Mouse (Mus musculus) forebrain, embryonic 16.5 days (tissue): ENCODE results near the gene Akr1c19. TPM values are rescaled to one million over a fixed set of nuclear protein-coding genes. Genes with fewer than 3 reads are reported as not detected.
A peak's percentile ranks its signal among the peaks of the same experiment; 100 is the strongest.
"Not testable (repeated sequence)": the region's sequence is repeated elsewhere in the genome, so short reads cannot be mapped to it uniquely, and the experiment has no call there.

Experiments used
- ATAC-seq: fragments of 200-750 bp; cut with Nextera tagmentation; 2 replicates; pipeline ENCODE4 v1.8.0; 2017; ENCODE audit warnings: mild to moderate bottlenecking, moderate library complexity
- H3K27ac ChIP-seq: fragments of 300-500 bp; sonication (generic); 2 replicates; pipeline ENCODE4 v1.5.1; 2014; ENCODE audit warnings: low read length, control low read depth
- H3K27me3 ChIP-seq: fragments of 300-500 bp; sonication (generic); replicated peaks from 2 replicates; pipeline ENCODE4 v1.6.1; 2014; ENCODE audit warnings: low read length; ENCODE audit not compliant: control insufficient read depth, insufficient read depth
- H3K36me3 ChIP-seq: fragments of 300-500 bp; sonication (generic); 2 replicates; pipeline ENCODE4 v1.6.1; 2014; ENCODE audit not compliant: control insufficient read depth, insufficient read depth
- H3K4me1 ChIP-seq: fragments of 300-500 bp; sonication (generic); replicated peaks from 2 replicates; pipeline ENCODE4 v1.6.1; 2014; ENCODE audit warnings: low read length; ENCODE audit not compliant: control insufficient read depth, insufficient read depth
- H3K4me2 ChIP-seq: fragments of 300-500 bp; sonication (generic); 2 replicates; pipeline ENCODE4 v1.6.1; 2014; ENCODE audit warnings: mild to moderate bottlenecking, low read length, control low read depth
- H3K4me3 ChIP-seq: fragments of 300-500 bp; sonication (generic); replicated peaks from 2 replicates; pipeline ENCODE4 v1.5.1; 2014; ENCODE audit warnings: mild to moderate bottlenecking, low read length, control low read depth
- H3K9ac ChIP-seq: fragments of 300-500 bp; sonication (generic); replicated peaks from 2 replicates; pipeline ENCODE4 v1.6.1; 2014; ENCODE audit warnings: low read depth, low read length, control low read depth
- H3K9me3 ChIP-seq: fragments of 300-500 bp; sonication (generic); 2 replicates; pipeline ENCODE4 v1.6.1; 2016; ENCODE audit warnings: low read length; ENCODE audit not compliant: control insufficient read depth
- WGBS: fragments of 180-500 bp; shearing (Covaris S2); extraction: QIAGEN DNeasy Blood & Tissue Kit; methylation state at CpG from one replicate; pipeline ENCODE4 v1.1.7; 2014; 5-methylcytosine and 5-hydroxymethylcytosine counted together
- polyA plus RNA-seq: library from polyadenylated mRNA; unstranded; fragments of >200 nt; fragmentation: Nextera tagmentation; extraction: Ambion mirVana; gene quantifications from 2 replicates; pipeline ENCODE4 v1.2.1, GENCODE M21; 2015

The Akr1c19 gene
- polyA plus RNA-seq, 1 experiment from 2014 or later = 9.7 TPM

- H3K27me3 ChIP-seq = no peaks in the 10 kb centered on the region
- no peaks in the 10 kb centered on the region for H3K9me3 ChIP-seq
- H3K9ac ChIP-seq = no peak overlapping the region
- H3K4me2 ChIP-seq = no peak overlapping the region
- no peak overlapping the region for H3K4me3 ChIP-seq
- no peak overlapping the region for H3K27ac ChIP-seq
- no peaks in the 10 kb centered on the region for H3K36me3 ChIP-seq
- WGBS = 51% methylated on average over 3 of the region's 3 CpGs
- H3K4me1 ChIP-seq = no peaks in the 10 kb centered on the region
- no peak for ATAC-seq
Observed at GRCm38 (mm10) chr13:4212309-4212708, 16.2 kb upstream of the Akr1c19 start.

- H3K27ac ChIP-seq, H3K4me2 ChIP-seq, ATAC-seq, H3K4me1 ChIP-seq, H3K9me3 ChIP-seq, H3K9ac ChIP-seq, H3K27me3 ChIP-seq, H3K36me3 ChIP-seq, H3K4me3 ChIP-seq: not testable (repeated sequence)
- WGBS = 68% methylated on average over 1 of the region's 1 CpGs
Observed at GRCm38 (mm10) chr13:4215496-4215895, 13.0 kb upstream of the Akr1c19 start.

DNA sequence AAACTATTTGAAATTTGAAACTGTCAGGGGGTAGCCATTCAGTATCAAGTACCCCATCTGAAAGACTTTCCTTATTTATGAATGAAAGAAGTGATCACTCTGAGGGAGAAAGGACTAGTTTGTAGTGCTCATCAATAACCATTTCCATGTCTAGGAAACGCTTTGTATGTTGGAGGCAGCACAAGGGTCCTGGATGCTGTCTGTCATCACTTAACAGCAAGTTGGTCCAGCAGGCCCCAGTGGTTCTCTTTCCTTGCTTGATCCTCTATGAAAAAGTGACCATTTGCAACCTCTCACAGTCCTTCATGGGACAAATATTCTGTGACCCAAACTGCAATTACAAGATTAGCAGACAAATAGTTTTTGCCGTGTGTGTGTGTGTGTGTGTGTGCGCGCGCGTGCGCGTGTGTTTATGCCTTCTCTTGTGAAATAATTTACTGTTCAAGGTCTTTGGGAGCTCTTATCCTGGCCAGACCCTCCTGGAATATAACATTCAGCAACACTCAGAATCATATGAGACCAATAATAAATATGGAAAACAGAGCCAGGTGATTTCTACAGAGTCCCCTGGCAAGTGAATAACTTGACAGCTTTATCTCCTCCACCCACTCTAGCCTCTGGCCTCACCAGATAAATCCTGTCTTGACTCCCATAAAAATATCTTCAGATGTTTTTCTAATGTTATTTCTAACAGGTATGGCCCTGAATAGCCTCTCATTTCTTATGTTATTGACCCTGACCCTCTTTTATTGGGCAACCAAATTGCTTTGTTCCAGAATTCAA is 2.5 kb downstream of the Akr1c19 start:
- WGBS = 91% methylated on average over 8 of the region's 8 CpGs
- H3K27me3 ChIP-seq = no peaks in the 10 kb centered on the region
- no peak overlapping the region for H3K27ac ChIP-seq
- H3K36me3 ChIP-seq = no peaks in the 10 kb centered on the region
- H3K9ac ChIP-seq = no peak overlapping the region
- H3K9me3 ChIP-seq = no peaks in the 10 kb centered on the region
- H3K4me3 ChIP-seq = no peak overlapping the region
- H3K4me1 ChIP-seq = no peaks in the 10 kb centered on the region
- H3K4me2 ChIP-seq = no peak overlapping the region
- no peak for ATAC-seq

DNA sequence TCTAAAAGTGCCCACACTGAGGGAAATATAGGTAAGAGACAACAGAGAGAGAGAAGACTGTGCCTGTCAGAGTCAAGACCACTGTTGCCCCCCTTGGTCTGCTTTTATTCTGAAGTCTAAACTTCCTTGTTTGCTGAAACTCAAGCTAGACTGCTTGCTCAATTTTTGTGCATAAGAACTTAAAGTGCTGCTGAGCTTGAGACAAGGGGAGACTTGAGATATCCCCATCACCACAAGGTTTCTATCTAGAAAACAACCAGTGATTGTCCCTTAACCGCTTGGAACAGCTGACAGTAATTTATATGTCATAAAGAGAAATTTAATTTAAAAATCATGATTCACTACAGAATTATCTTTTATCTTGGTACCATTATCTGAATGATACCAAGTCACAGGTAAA is 4.6 kb downstream of the Akr1c19 start:
- no peak overlapping the region for H3K9ac ChIP-seq
- no peak overlapping the region for H3K27ac ChIP-seq
- ATAC-seq = no peak
- no peak overlapping the region for H3K4me2 ChIP-seq
- no peaks in the 10 kb centered on the region for H3K4me1 ChIP-seq
- H3K27me3 ChIP-seq = no peaks in the 10 kb centered on the region
- no peak overlapping the region for H3K4me3 ChIP-seq
- no peaks in the 10 kb centered on the region for H3K36me3 ChIP-seq
- no peaks in the 10 kb centered on the region for H3K9me3 ChIP-seq
- 89% methylated on average over 1 of the region's 1 CpGs for WGBS

DNA sequence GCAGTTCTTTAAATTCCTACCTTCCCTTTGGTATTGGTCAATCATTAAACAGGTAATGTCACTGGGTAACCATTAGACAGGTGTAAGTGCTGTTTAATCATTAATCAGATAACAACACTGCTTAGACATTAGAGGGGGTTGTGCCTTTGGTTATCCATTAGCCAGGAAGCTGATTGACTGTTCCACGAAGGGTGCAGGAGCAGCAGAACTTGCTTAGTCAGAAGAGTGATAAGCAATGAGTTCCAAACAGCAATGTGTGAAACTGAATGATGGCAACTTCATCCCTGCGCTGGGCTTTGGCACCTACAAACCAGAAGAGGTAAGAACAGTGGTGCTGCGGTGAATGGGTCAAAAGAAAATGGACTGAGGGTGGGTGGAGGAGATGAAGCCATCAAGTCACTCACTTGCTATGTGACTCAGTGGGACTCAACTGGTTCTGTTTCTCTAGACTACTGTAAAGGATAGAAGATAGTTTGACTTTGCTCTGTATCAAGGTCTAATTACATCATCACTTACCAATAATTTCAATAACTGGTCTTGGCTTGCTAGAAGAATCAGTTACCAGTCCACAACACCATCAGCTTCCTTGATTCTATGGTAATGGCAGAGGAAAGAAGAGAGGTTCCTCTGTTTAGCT is 5.2 kb downstream of the Akr1c19 start:
- H3K27me3 ChIP-seq = no peaks in the 10 kb centered on the region
- no peak overlapping the region for H3K4me2 ChIP-seq
- H3K36me3 ChIP-seq = no peaks in the 10 kb centered on the region
- ATAC-seq = no peak
- no peak overlapping the region for H3K4me3 ChIP-seq
- H3K9ac ChIP-seq = no peak overlapping the region
- WGBS = 86% methylated on average over 3 of the region's 3 CpGs
- no peaks in the 10 kb centered on the region for H3K4me1 ChIP-seq
- H3K9me3 ChIP-seq = no peaks in the 10 kb centered on the region
- H3K27ac ChIP-seq = no peak overlapping the region

- Histone ChIP-seq H3K4me2 (peak overlapping the region; percentile 55), H3K27ac (no peak overlapping the region), H3K9me3 (no peaks in the 10 kb centered on the region), H3K4me3 (peak overlapping the region; percentile 41), H3K4me1 (no peaks in the 10 kb centered on the region), H3K36me3 (no peaks in the 10 kb centered on the region), H3K9ac (peak overlapping the region; percentile 63), H3K27me3 (no peaks in the 10 kb centered on the region)
- ATAC-seq = peak; percentile 95
- WGBS = 2% methylated on average over 13 of the region's 13 CpGs
Observed at GRCm38 (mm10) chr13:4244861-4245559, 16.5 kb downstream of the Akr1c19 start.

GRCm38 (mm10) chr13:4249347-4249746 is 20.8 kb downstream of the Akr1c19 start:
- Histone ChIP-seq H3K9ac (no peak overlapping the region), H3K4me3 (no peak overlapping the region), H3K27ac (no peak overlapping the region), H3K36me3 (no peaks in the 10 kb centered on the region), H3K27me3 (no peaks in the 10 kb centered on the region), H3K4me1 (no peaks in the 10 kb centered on the region), H3K4me2 (no peak overlapping the region), H3K9me3 (no peaks in the 10 kb centered on the region)
- WGBS = 61% methylated on average over 3 of the region's 3 CpGs
- ATAC-seq = no peak

DNA sequence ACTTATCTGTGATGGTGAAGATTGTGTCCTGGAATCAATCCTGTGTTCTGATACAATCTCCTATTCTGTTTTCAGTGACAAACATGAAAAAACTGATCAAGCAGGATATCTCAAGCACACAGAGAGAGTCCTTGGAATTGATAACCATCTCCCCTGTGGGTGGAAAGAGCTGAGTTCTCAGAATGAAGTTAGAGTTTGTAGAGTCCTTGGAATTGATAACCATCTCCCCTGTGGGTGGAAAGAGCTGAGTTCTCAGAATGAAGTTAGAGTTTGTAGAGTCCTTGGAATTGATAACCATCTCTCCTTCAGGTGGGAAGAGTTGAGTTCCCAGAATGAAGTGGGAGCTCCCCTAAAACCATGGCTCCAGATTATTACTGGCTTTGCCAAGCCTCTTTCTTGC is 28.4 kb downstream of the Akr1c19 start:
- H3K27me3 ChIP-seq, H3K9ac ChIP-seq, H3K27ac ChIP-seq, H3K9me3 ChIP-seq, H3K36me3 ChIP-seq, H3K4me1 ChIP-seq, H3K4me3 ChIP-seq, ATAC-seq, H3K4me2 ChIP-seq: not testable (repeated sequence)

DNA sequence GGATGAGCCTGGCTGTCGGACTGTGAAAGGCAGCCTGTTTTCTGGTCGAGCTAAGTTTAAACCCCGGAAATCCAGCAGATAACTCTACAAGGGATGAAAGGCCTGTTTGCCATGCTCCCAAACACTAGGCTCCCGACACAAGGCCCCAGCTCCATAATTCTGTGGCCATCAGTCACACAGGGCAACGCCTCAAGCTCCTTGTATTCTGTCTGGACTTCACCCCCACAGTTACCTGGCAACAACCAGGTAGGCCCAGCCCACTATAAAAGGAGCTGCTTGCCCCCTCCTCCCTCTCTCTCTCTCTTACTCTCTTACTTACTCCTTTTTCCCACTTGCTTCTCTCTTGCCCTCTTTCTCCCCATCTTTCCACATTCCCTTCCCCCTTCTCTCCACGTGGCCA is 28.8 kb downstream of the Akr1c19 start:
- H3K9ac ChIP-seq = no peak overlapping the region
- no peaks in the 10 kb centered on the region for H3K9me3 ChIP-seq
- no peaks in the 10 kb centered on the region for H3K4me1 ChIP-seq
- ATAC-seq = no peak
- H3K36me3 ChIP-seq = no peaks in the 10 kb centered on the region
- no peak overlapping the region for H3K4me2 ChIP-seq
- H3K27me3 ChIP-seq = no peaks in the 10 kb centered on the region
- WGBS = 81% methylated on average over 6 of the region's 6 CpGs
- H3K4me3 ChIP-seq = no peak overlapping the region
- H3K27ac ChIP-seq = no peak overlapping the region
